Mouse (Mus musculus) megakaryocyte, embryonic 14.5 days (primary cell): ENCODE results near the gene Zfp609. TPM values are rescaled to one million over a fixed set of nuclear protein-coding genes. Genes with fewer than 3 reads are reported as not detected.

Experiments
- H3K27me3 ChIP-seq: replicated peaks from 2 replicates; pipeline ENCODE3; 2012; ENCODE audit warnings: inconsistent platforms
- H3K36me3 ChIP-seq: replicated peaks from 2 replicates; pipeline ENCODE3; 2012; ENCODE audit warnings: low read length, inconsistent platforms, mixed read lengths
- H3K4me1 ChIP-seq: 2 replicates; pipeline ENCODE4 v1.6.1; 2012; ENCODE audit warnings: inconsistent platforms
- H3K4me3 ChIP-seq: replicated peaks from 2 replicates; pipeline ENCODE3; 2012; ENCODE audit warnings: moderate library complexity, mild to moderate bottlenecking, inconsistent platforms
- H3K9me3 ChIP-seq: 2 replicates; pipeline ENCODE4 v1.6.1; 2012; ENCODE audit warnings: inconsistent platforms
- FLI1 ChIP-seq: IDR thresholded peaks from 2 replicates; pipeline ENCODE4 v1.6.1; 2012; ENCODE audit warnings: low read length, inconsistent platforms, mixed read lengths
- GATA1 ChIP-seq: IDR thresholded peaks from 3 replicates; pipeline ENCODE4 v1.6.1; 2012; ENCODE audit warnings: mixed read lengths, low read length, inconsistent platforms, borderline replicate concordance
- polyA plus RNA-seq: library from polyadenylated mRNA; stranded (reverse); fragments of >175 nt; gene quantifications from 2 replicates; pipeline ENCODE4 v1.2.3, GENCODE M21; 2012; ENCODE audit warnings: low replicate concordance; ENCODE audit not compliant: insufficient read depth

Zfp609 gene
- polyA plus RNA-seq, 1 experiment: 15.5 TPM

- H3K36me3 ChIP-seq: peaks cover 15% of the 10 kb centered on the region
- TF ChIP-seq FLI1: no peak
- TF ChIP-seq GATA1: no peak
- H3K4me1 ChIP-seq: peaks cover 14% of the 10 kb centered on the region
- H3K4me3 ChIP-seq: no peak overlapping the region
- H3K9me3 ChIP-seq: peaks cover 3% of the 10 kb centered on the region; the same call in 1 of the 2 replicates
- no peaks in the 10 kb centered on the region for H3K27me3 ChIP-seq
These were observed 51.1 kb downstream of the Zfp609 start for GRCm38 (mm10) chr9:65776137-65776872.

GRCm38 (mm10) chr9:65773783-65774182, 53.6 kb downstream of the Zfp609 start:
- H3K36me3 ChIP-seq: peaks cover 15% of the 10 kb centered on the region
- H3K27me3 ChIP-seq: no peaks in the 10 kb centered on the region
- no peak overlapping the region for H3K4me3 ChIP-seq
- peaks cover 8% of the 10 kb centered on the region for H3K4me1 ChIP-seq
- TF ChIP-seq FLI1: no peak
- no peak for TF ChIP-seq GATA1
- H3K9me3 ChIP-seq: peaks cover 3% of the 10 kb centered on the region; the same call in 1 of the 2 replicates

GRCm38 (mm10) chr9:65771011-65771664, 56.2 kb downstream of the Zfp609 start:
- Histone ChIP-seq H3K27me3 (no peaks in the 10 kb centered on the region), H3K36me3 (peaks cover 15% of the 10 kb centered on the region), H3K9me3 (peaks cover 3% of the 10 kb centered on the region; the same call in 1 of the 2 replicates), H3K4me3 (no peak overlapping the region), H3K4me1 (peaks cover 8% of the 10 kb centered on the region)
- TF ChIP-seq GATA1 (no peak), FLI1 (no peak)

GRCm38 (mm10) chr9:65762728-65763127, 64.6 kb downstream of the Zfp609 start:
- no peak overlapping the region for H3K4me3 ChIP-seq
- H3K4me1 ChIP-seq: peaks cover 7% of the 10 kb centered on the region
- peaks cover 7% of the 10 kb centered on the region for H3K36me3 ChIP-seq
- TF ChIP-seq FLI1 (no peak), GATA1 (no peak)
- H3K27me3 ChIP-seq: peaks cover 2% of the 10 kb centered on the region
- H3K9me3 ChIP-seq: 0 out of 2 replicates have a peak, but pooled peaks cover 3% of the 10 kb centered on the region

GRCm38 (mm10) chr9:65759992-65760391, 67.4 kb downstream of the Zfp609 start:
- Histone ChIP-seq H3K4me3 (no peak overlapping the region), H3K9me3 (0 out of 2 replicates have a peak, but pooled peaks cover 3% of the 10 kb centered on the region), H3K4me1 (peaks cover 12% of the 10 kb centered on the region), H3K27me3 (peaks cover 2% of the 10 kb centered on the region), H3K36me3 (peaks cover 13% of the 10 kb centered on the region)
- no peak for TF ChIP-seq FLI1
- TF ChIP-seq GATA1: no peak

- H3K9me3 ChIP-seq: 0 out of 2 replicates have a peak, but pooled peaks cover 3% of the 10 kb centered on the region
- H3K27me3 ChIP-seq: peaks cover 2% of the 10 kb centered on the region
- H3K4me3 ChIP-seq: no peak overlapping the region
- H3K4me1 ChIP-seq: peaks cover 12% of the 10 kb centered on the region
- peaks cover 13% of the 10 kb centered on the region for H3K36me3 ChIP-seq
- TF ChIP-seq GATA1 (no peak), FLI1 (no peak)
These were observed 68.1 kb downstream of the Zfp609 start for GRCm38 (mm10) chr9:65759256-65759655.

GRCm38 (mm10) chr9:65757826-65758225, 69.5 kb downstream of the Zfp609 start:
- TF ChIP-seq GATA1 (no peak), FLI1 (no peak)
- Histone ChIP-seq H3K27me3 (peaks cover 2% of the 10 kb centered on the region), H3K9me3 (no peaks in the 10 kb centered on the region), H3K36me3 (peaks cover 16% of the 10 kb centered on the region), H3K4me3 (no peak overlapping the region), H3K4me1 (peaks cover 12% of the 10 kb centered on the region)

- TF ChIP-seq FLI1: no peak
- no peak for TF ChIP-seq GATA1
- peaks cover 18% of the 10 kb centered on the region for H3K36me3 ChIP-seq
- H3K4me1 ChIP-seq: peaks cover 9% of the 10 kb centered on the region
- H3K4me3 ChIP-seq: no peak overlapping the region
- H3K27me3 ChIP-seq: peaks cover 2% of the 10 kb centered on the region
- no peaks in the 10 kb centered on the region for H3K9me3 ChIP-seq
These were observed 71.5 kb downstream of the Zfp609 start for GRCm38 (mm10) chr9:65755673-65756375.

GRCm38 (mm10) chr9:65755164-65755563, 72.2 kb downstream of the Zfp609 start:
- peaks cover 9% of the 10 kb centered on the region for H3K4me1 ChIP-seq
- H3K9me3 ChIP-seq: no peaks in the 10 kb centered on the region
- TF ChIP-seq FLI1: no peak
- no peak for TF ChIP-seq GATA1
- H3K4me3 ChIP-seq: no peak overlapping the region
- peaks cover 18% of the 10 kb centered on the region for H3K36me3 ChIP-seq
- H3K27me3 ChIP-seq: peaks cover 2% of the 10 kb centered on the region
